Mouse (Mus musculus) C2C12 (cell line): Measurements from ENCODE around the gene Rxrb. TPM values are rescaled to one million over a fixed set of nuclear protein-coding genes. Genes with fewer than 3 reads are reported as not detected.
"Not testable (repeated sequence)": the region's sequence is repeated elsewhere in the genome, so short reads cannot be mapped to it uniquely, and the experiment has no call there.

Experiments
- H3K27me3 ChIP-seq: one replicate; pipeline ENCODE4 v1.6.1; 2011; ENCODE audit not compliant: control insufficient read depth, insufficient read depth, insufficient read length
- H3K36me3 ChIP-seq: one replicate; pipeline ENCODE4 v1.6.1; 2011; ENCODE audit not compliant: control insufficient read depth, insufficient read depth
- H3K4me3 ChIP-seq: one replicate; pipeline ENCODE4 v1.5.1; 2011; ENCODE audit warnings: mild to moderate bottlenecking, control low read depth; ENCODE audit not compliant: poor library complexity, insufficient read depth, severe bottlenecking
- H3K79me2 ChIP-seq: one replicate; pipeline ENCODE4 v1.6.1; 2011; ENCODE audit not compliant: control insufficient read depth, insufficient read depth
- H3K79me3 ChIP-seq: one replicate; pipeline ENCODE4 v1.6.1; 2011; ENCODE audit warnings: low read depth, control low read depth
- H3ac ChIP-seq: one replicate; pipeline ENCODE3; 2011; ENCODE audit warnings: low read depth; ENCODE audit not compliant: control insufficient read depth, insufficient read length
- CEBPB ChIP-seq: IDR thresholded peaks from one replicate; pipeline ENCODE4 v1.6.1; 2011; ENCODE audit warnings: low read depth, mild to moderate bottlenecking, control low read depth, moderate library complexity
- CTCF ChIP-seq: IDR thresholded peaks from one replicate; pipeline ENCODE4 v1.5.1; 2011; ENCODE audit not compliant: control insufficient read depth, insufficient read depth, insufficient read length
- FOSL1 ChIP-seq: IDR thresholded peaks from one replicate; pipeline ENCODE4 v1.8.0; 2011; ENCODE audit warnings: mild to moderate bottlenecking, low read length; ENCODE audit not compliant: poor library complexity, insufficient read depth, severe bottlenecking
- MAX ChIP-seq: IDR thresholded peaks from one replicate; pipeline ENCODE4 v1.6.1; 2011; ENCODE audit warnings: mild to moderate bottlenecking, control low read depth
- MYOD1 ChIP-seq: IDR thresholded peaks from one replicate; pipeline ENCODE4 v1.6.1; 2011; ENCODE audit warnings: low read depth; ENCODE audit not compliant: control insufficient read depth, insufficient read length
- MYOG ChIP-seq: IDR thresholded peaks from one replicate; pipeline ENCODE4 v1.6.1; 2011; ENCODE audit not compliant: control insufficient read depth, insufficient read length; ENCODE audit errors: extremely low read depth
- USF1 ChIP-seq: IDR thresholded peaks from one replicate; pipeline ENCODE4 v1.6.1; 2011; ENCODE audit warnings: low read depth, mild to moderate bottlenecking, control low read depth, moderate library complexity
- long read RNA-seq, 2 experiments: library from polyadenylated mRNA; unstranded; transcript quantifications; one replicate each; pipeline ENCODE4 v2.0.0; 2019 to 2020
- polyA plus RNA-seq: library from polyadenylated mRNA; unstranded; fragments of >200 nt; fragmentation: generic; extraction: Trizol; gene quantifications from one replicate; pipeline ENCODE4 v1.2.1, GENCODE M21; 2012; ENCODE audit warnings: missing spikeins

Gene Rxrb
- polyA plus RNA-seq, result 39.0 TPM
- long read RNA-seq, experiment 1, partial matches to known transcripts, result 6 of 14 reads
- long read RNA-seq, experiment 1, other reads (novel, unspliced or antisense), result 1 of 14 reads
- long read RNA-seq, experiment 2, transcript Rxrb-203 (10 exons, 2,502 nt), result minor isoform, 35 of 128 reads
- long read RNA-seq, experiment 2, transcript Rxrb-202 (10 exons, 2,283 nt), result major isoform, 74 of 128 reads
- long read RNA-seq, experiment 2, partial matches to known transcripts, result 7 of 128 reads
- long read RNA-seq, experiment 2, other reads (novel, unspliced or antisense), result 11 of 128 reads

DNA sequence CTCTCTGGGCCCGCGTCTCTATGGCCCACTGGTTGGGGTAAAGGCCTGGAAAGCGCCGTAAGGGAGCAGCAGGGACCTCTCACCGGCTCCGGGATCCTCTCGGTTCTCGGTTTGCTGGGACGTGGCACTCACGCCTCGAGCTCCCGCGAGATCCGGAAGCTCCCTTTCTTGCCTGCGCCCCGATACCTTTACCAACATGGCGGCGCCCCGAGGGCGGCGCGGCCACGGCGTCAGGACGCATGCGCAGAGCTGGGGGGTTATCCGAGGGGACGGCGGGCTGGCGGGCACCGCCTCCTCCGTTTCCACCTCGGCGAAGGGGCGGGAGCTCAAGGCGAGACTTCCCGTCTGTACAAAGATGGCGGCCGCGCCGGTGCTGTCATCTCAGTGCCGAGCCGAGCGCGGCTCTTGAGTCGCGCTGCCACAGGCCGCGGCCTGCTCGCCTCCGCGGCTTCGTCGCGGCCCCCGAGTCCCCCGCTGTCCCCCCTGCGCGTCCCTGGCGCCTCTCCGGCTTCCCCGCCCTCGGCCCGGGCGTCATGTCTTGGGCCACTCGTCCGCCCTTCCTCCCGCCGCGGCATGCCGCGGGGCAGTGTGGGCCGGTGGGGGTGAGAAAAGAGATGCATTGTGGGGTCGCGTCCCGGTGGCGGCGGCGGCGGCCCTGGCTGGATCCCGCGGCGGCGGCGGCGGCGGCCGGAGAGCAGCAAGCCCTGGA lies at the start of gene Rxrb, which contains the start of gene Slc39a7:
TSS of gene Rxrb (plus strand) at position 348 of the 709 bp plus-strand sequence.
TSS of gene Slc39a7 (minus strand) at position 218 of the 709 bp plus-strand sequence.
- Histone ChIP-seq H3K27me3 (no peaks in the 10 kb centered on the region), H3K79me2 (peaks cover 57% of the 10 kb centered on the region), H3K79me3 (peaks cover 32% of the 10 kb centered on the region), H3K36me3 (peaks cover 37% of the 10 kb centered on the region), H3K4me3 (peak within 1 kb of the TSS; percentile 96), H3ac (peak within 1 kb of the TSS; percentile 97)
- TF ChIP-seq CEBPB (no peak), MYOD1 (no peak), CTCF (no peak), MAX (no peak), MYOG (no peak), USF1 (no peak), FOSL1 (no peak)

DNA sequence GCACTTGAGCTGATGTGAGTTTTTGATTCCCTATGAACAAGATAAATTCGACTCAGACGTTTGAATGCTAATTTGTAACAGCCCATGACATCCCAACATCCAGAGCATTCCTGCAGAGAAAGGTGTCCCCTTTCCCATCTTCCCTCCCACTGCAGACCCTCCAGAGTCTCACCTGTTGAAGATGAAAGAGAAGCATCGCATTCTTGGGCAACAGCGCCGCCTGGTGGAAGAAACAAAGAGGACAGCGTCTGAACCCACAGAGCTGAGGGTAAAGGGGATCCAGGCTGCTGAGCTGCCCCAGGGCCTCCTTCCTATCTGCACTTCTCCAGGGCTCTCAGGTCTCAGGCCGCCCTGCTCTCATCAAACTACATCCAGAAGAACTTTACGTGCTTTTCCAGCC lies 49.5 kb upstream of the Rxrb start:
- H3K27me3 ChIP-seq, result peaks cover 17% of the 10 kb centered on the region
- H3K36me3 ChIP-seq, H3K79me3 ChIP-seq, H3ac ChIP-seq, H3K4me3 ChIP-seq, H3K79me2 ChIP-seq: not testable (repeated sequence)

DNA sequence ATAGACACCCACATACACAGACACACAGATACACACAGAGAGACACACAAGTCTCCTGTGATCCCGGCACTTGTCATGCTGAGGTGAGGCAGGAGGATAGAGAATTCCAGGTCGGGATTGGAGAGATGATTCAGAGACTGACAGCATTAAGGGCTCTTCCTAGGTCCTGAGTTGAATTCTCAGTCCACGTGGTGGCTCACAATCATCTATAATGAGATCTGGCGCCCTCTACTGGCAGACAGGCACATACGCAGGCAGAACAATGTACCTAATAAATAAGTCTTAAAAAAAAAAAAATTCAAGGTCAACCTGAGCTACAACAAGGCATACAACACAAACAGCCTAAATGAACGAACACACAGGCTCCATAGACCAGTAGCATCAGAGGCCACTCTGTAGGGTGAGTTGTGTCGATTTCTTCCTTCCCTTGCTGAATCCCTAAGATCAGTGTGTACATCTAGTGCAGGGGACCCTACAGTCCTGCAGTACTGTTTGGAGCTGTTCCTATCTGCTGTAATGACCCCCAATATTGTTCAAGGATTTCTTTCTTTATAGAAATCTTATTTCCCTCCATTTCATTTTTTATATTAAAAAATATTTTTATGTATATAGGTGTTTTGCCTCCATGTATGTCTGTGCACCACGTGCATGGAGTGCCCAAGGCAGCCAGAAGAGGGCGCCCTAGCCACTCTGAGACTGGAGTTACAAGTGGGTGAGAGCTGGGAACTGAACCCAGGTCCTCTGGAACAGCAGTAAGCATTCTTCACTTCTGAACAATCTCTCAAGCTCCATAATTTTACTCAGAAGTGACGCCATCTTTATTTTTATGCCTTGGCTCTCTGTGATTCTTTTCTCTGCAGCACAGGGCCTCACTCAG lies 39.6 kb upstream of the Rxrb start:
- no peaks in the 10 kb centered on the region for H3K79me3 ChIP-seq
- no peaks in the 10 kb centered on the region for H3K79me2 ChIP-seq
- peaks cover 7% of the 10 kb centered on the region for H3K27me3 ChIP-seq
- H3K4me3 ChIP-seq, result no peak overlapping the region
- H3ac ChIP-seq, result no peak overlapping the region
- peak; percentile 92 for TF ChIP-seq USF1
- no peak for TF ChIP-seq CEBPB
- TF ChIP-seq MYOG, result no peak
- TF ChIP-seq FOSL1, result no peak
- TF ChIP-seq MAX, result no peak
- no peak for TF ChIP-seq MYOD1
- TF ChIP-seq CTCF, result no peak
- H3K36me3 ChIP-seq, result no peaks in the 10 kb centered on the region

DNA sequence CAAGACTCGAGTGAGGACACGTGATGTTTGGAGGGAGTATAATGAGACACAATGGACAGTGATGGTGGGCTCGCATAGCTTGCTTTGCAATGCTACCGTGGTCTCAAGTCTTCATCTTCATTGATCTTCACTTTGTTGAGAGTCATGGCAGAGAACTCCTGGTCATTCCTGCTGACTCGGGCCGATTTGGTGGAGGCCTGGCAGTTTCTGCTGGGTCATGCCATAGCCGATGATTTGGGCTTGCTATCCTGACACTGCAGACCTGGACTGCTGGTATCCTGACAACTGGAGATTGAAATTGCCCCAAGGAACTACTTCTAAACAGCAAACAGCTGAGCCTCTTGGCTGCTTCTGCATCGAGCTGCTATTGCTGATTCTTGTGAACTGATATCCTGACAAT lies 36.7 kb upstream of the Rxrb start:
- no peaks in the 10 kb centered on the region for H3K27me3 ChIP-seq
- TF ChIP-seq CTCF (no peak), CEBPB (no peak), FOSL1 (no peak), MAX (no peak), USF1 (no peak), MYOD1 (no peak), MYOG (no peak)
- H3K36me3 ChIP-seq, result no peaks in the 10 kb centered on the region
- no peak overlapping the region for H3ac ChIP-seq
- no peaks in the 10 kb centered on the region for H3K79me3 ChIP-seq
- H3K79me2 ChIP-seq, result no peaks in the 10 kb centered on the region
- no peak overlapping the region for H3K4me3 ChIP-seq

DNA sequence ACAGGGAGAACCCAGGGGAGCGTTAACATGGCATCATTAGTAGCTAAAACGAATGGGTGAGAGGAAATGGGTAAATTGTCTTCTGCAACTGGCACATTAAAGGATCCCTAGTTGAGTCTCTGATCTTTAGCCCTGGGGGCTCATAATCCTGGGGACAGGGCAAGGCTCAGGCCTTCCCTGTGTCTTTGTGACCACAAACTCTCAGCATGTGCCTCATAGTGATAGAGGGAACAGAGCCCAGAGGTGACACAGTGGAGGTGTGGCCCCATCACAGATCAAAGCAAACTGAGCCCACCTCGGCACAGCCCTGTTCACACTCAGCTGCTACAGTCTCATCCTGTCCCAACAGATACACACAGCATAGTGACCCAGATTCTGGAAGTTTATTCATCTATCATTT lies 36.0 kb upstream of the Rxrb start:
- Histone ChIP-seq H3ac (no peak overlapping the region), H3K79me2 (no peaks in the 10 kb centered on the region), H3K79me3 (no peaks in the 10 kb centered on the region), H3K27me3 (no peaks in the 10 kb centered on the region), H3K36me3 (no peaks in the 10 kb centered on the region), H3K4me3 (no peak overlapping the region)
- TF ChIP-seq MYOD1 (no peak), MAX (no peak), MYOG (no peak), USF1 (no peak), CTCF (no peak), CEBPB (no peak), FOSL1 (no peak)

DNA sequence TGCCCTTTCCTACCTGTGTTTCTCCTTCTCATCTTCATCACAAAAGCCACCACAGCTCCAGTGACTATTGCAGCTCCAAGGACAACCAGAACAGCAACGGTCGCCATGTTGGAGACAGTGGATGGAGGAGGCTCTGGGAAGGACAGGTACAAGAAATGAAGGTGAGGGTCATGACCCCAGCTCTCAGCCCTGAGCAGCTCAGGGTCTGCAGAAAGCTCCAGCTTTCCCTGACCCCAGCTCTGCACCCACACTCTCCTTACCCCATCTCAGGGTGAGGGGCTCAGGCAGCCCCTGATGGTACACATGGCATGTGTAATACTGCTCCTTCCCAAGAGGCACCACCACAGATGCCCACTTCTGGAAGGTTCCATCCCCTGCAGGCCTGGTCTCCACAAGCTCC lies 34.6 kb upstream of the Rxrb start:
- H3K79me2 ChIP-seq, H3ac ChIP-seq, H3K4me3 ChIP-seq, H3K27me3 ChIP-seq, H3K36me3 ChIP-seq, H3K79me3 ChIP-seq: not testable (repeated sequence)

DNA sequence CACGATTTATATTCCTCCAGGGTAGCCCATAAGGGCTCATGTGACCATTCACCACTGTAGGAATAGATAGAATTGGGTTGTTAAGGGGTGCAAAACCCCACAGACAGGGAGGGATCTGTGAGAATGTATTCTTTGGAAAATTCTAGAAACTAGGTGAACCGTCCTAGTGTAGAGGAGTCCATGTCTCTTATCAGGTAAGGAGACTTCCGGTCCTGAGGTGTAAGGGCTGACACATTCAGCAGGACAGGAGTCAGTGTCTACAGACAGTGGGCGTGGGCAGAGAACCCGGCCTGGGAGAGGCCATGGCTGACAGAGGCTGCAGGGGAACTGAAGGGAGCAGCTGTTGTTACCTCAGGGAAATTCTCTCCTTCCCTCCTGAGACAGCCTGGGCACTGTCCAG lies 32.9 kb upstream of the Rxrb start:
- H3K79me2 ChIP-seq, H3ac ChIP-seq, H3K79me3 ChIP-seq, H3K36me3 ChIP-seq, H3K27me3 ChIP-seq, H3K4me3 ChIP-seq: not testable (repeated sequence)
